Mouse (Mus musculus) C2C12 (cell line): Measurements from ENCODE around the gene Srprb. TPM values are rescaled to one million over a fixed set of nuclear protein-coding genes. Genes with fewer than 3 reads are reported as not detected.

Experiments used
- H3K27me3 ChIP-seq: one replicate; pipeline ENCODE4 v1.6.1; 2011; ENCODE audit not compliant: control insufficient read depth, insufficient read depth, insufficient read length
- H3K36me3 ChIP-seq: one replicate; pipeline ENCODE4 v1.6.1; 2011; ENCODE audit not compliant: control insufficient read depth, insufficient read depth
- H3K4me3 ChIP-seq: one replicate; pipeline ENCODE4 v1.5.1; 2011; ENCODE audit warnings: mild to moderate bottlenecking, control low read depth; ENCODE audit not compliant: poor library complexity, insufficient read depth, severe bottlenecking
- H3K79me2 ChIP-seq: one replicate; pipeline ENCODE4 v1.6.1; 2011; ENCODE audit not compliant: control insufficient read depth, insufficient read depth
- H3K79me3 ChIP-seq: one replicate; pipeline ENCODE4 v1.6.1; 2011; ENCODE audit warnings: low read depth, control low read depth
- H3ac ChIP-seq: one replicate; pipeline ENCODE3; 2011; ENCODE audit warnings: low read depth; ENCODE audit not compliant: control insufficient read depth, insufficient read length
- CEBPB ChIP-seq: IDR thresholded peaks from one replicate; pipeline ENCODE4 v1.6.1; 2011; ENCODE audit warnings: low read depth, mild to moderate bottlenecking, control low read depth, moderate library complexity
- CTCF ChIP-seq: IDR thresholded peaks from one replicate; pipeline ENCODE4 v1.5.1; 2011; ENCODE audit not compliant: control insufficient read depth, insufficient read depth, insufficient read length
- FOSL1 ChIP-seq: IDR thresholded peaks from one replicate; pipeline ENCODE4 v1.8.0; 2011; ENCODE audit warnings: mild to moderate bottlenecking, low read length; ENCODE audit not compliant: poor library complexity, insufficient read depth, severe bottlenecking
- MAX ChIP-seq: IDR thresholded peaks from one replicate; pipeline ENCODE4 v1.6.1; 2011; ENCODE audit warnings: mild to moderate bottlenecking, control low read depth
- MYOD1 ChIP-seq: IDR thresholded peaks from one replicate; pipeline ENCODE4 v1.6.1; 2011; ENCODE audit warnings: low read depth; ENCODE audit not compliant: control insufficient read depth, insufficient read length
- MYOG ChIP-seq: IDR thresholded peaks from one replicate; pipeline ENCODE4 v1.6.1; 2011; ENCODE audit not compliant: control insufficient read depth, insufficient read length; ENCODE audit errors: extremely low read depth
- USF1 ChIP-seq: IDR thresholded peaks from one replicate; pipeline ENCODE4 v1.6.1; 2011; ENCODE audit warnings: low read depth, mild to moderate bottlenecking, control low read depth, moderate library complexity
- polyA plus RNA-seq: library from polyadenylated mRNA; unstranded; fragments of >200 nt; fragmentation: generic; extraction: Trizol; gene quantifications from one replicate; pipeline ENCODE4 v1.2.1, GENCODE M21; 2012; ENCODE audit warnings: missing spikeins

Gene Srprb
- polyA plus RNA-seq, 1 experiment = 66.8 TPM

- Histone ChIP-seq H3K36me3 (no peaks in the 10 kb centered on the region), H3K79me3 (no peaks in the 10 kb centered on the region), H3K79me2 (no peaks in the 10 kb centered on the region), H3K27me3 (no peaks in the 10 kb centered on the region), H3K4me3 (no peak overlapping the region), H3ac (no peak overlapping the region)
- TF ChIP-seq CEBPB = no peak
- TF ChIP-seq MYOG = no peak
Measured at GRCm38 (mm10) chr9:103180807-103181565, 21.0 kb downstream of the Srprb start.

GRCm38 (mm10) chr9:103180303-103180702 lies 21.6 kb downstream of the Srprb start:
- no peaks in the 10 kb centered on the region for H3K36me3 ChIP-seq
- no peaks in the 10 kb centered on the region for H3K79me2 ChIP-seq
- no peak overlapping the region for H3ac ChIP-seq
- no peak overlapping the region for H3K4me3 ChIP-seq
- no peaks in the 10 kb centered on the region for H3K27me3 ChIP-seq
- TF ChIP-seq MYOD1 = no peak
- no peak for TF ChIP-seq USF1
- TF ChIP-seq MYOG = no peak
- TF ChIP-seq MAX = no peak
- TF ChIP-seq FOSL1 = no peak
- TF ChIP-seq CEBPB = no peak
- TF ChIP-seq CTCF = no peak
- H3K79me3 ChIP-seq = no peaks in the 10 kb centered on the region

- H3K36me3 ChIP-seq = no peaks in the 10 kb centered on the region
- H3K27me3 ChIP-seq = no peaks in the 10 kb centered on the region
- TF ChIP-seq MYOG (no peak), USF1 (no peak), MYOD1 (no peak), FOSL1 (no peak), CEBPB (no peak), CTCF (no peak), MAX (no peak)
- H3K4me3 ChIP-seq = no peak overlapping the region
- no peaks in the 10 kb centered on the region for H3K79me3 ChIP-seq
- no peaks in the 10 kb centered on the region for H3K79me2 ChIP-seq
- no peak overlapping the region for H3ac ChIP-seq
Measured at GRCm38 (mm10) chr9:103175692-103176091, 26.2 kb downstream of the Srprb start.

GRCm38 (mm10) chr9:103174771-103175519 lies 27.0 kb downstream of the Srprb start:
- H3ac ChIP-seq = no peak overlapping the region
- no peaks in the 10 kb centered on the region for H3K27me3 ChIP-seq
- H3K36me3 ChIP-seq = no peaks in the 10 kb centered on the region
- H3K79me2 ChIP-seq = no peaks in the 10 kb centered on the region
- peak; percentile 24 for TF ChIP-seq CTCF
- no peak for TF ChIP-seq FOSL1
- TF ChIP-seq CEBPB = no peak
- no peak overlapping the region for H3K4me3 ChIP-seq
- no peaks in the 10 kb centered on the region for H3K79me3 ChIP-seq

- no peaks in the 10 kb centered on the region for H3K79me3 ChIP-seq
- H3K79me2 ChIP-seq = no peaks in the 10 kb centered on the region
- no peak overlapping the region for H3K4me3 ChIP-seq
- TF ChIP-seq CTCF = no peak
- TF ChIP-seq MYOG = no peak
- TF ChIP-seq MYOD1 = no peak
- no peak overlapping the region for H3ac ChIP-seq
- peaks cover 3% of the 10 kb centered on the region for H3K27me3 ChIP-seq
- H3K36me3 ChIP-seq = no peaks in the 10 kb centered on the region
Measured at GRCm38 (mm10) chr9:103168771-103169170, 33.2 kb downstream of the Srprb start.

- no peak overlapping the region for H3ac ChIP-seq
- H3K79me2 ChIP-seq = no peaks in the 10 kb centered on the region
- TF ChIP-seq FOSL1 (no peak), CTCF (no peak)
- H3K36me3 ChIP-seq = no peaks in the 10 kb centered on the region
- H3K4me3 ChIP-seq = no peak overlapping the region
- H3K79me3 ChIP-seq = no peaks in the 10 kb centered on the region
- peaks cover 3% of the 10 kb centered on the region for H3K27me3 ChIP-seq
Measured at GRCm38 (mm10) chr9:103168046-103168445, 33.9 kb downstream of the Srprb start.
